Mouse (Mus musculus) intestine, postnatal 0 days (tissue): ENCODE measurements around the gene Ppp1cc. TPM values are rescaled to one million over a fixed set of nuclear protein-coding genes. Genes with fewer than 3 reads are reported as not detected.
"Not testable (repeated sequence)": the region's sequence is repeated elsewhere in the genome, so short reads cannot be mapped to it uniquely, and the experiment has no call there.

Source experiments
- ATAC-seq: fragments of 200-750 bp; cut with Nextera tagmentation; 2 replicates; pipeline ENCODE4 v1.8.0; 2017; ENCODE audit warnings: mild to moderate bottlenecking, moderate TSS enrichment, moderate library complexity
- H3K27ac ChIP-seq: fragments of 300-500 bp; sonication (generic); 2 replicates; pipeline ENCODE4 v1.5.1; 2014; ENCODE audit warnings: mild to moderate bottlenecking, low read depth, low read length, moderate library complexity
- H3K27me3 ChIP-seq: fragments of 300-500 bp; sonication (generic); replicated peaks from 2 replicates; pipeline ENCODE4 v1.6.1; 2014; ENCODE audit warnings: low read length, mixed read lengths; ENCODE audit not compliant: control insufficient read depth, insufficient read depth
- H3K36me3 ChIP-seq: fragments of 300-500 bp; sonication (generic); 2 replicates; pipeline ENCODE4 v1.6.1; 2014; ENCODE audit warnings: mild to moderate bottlenecking, moderate library complexity; ENCODE audit not compliant: control insufficient read depth, insufficient read depth
- H3K4me1 ChIP-seq: fragments of 300-500 bp; sonication (generic); replicated peaks from 2 replicates; pipeline ENCODE4 v1.6.1; 2014; ENCODE audit warnings: antibody characterized with exemption, low read length, mixed read lengths; ENCODE audit not compliant: control insufficient read depth, insufficient read depth
- H3K4me2 ChIP-seq: fragments of 300-500 bp; sonication (generic); replicated peaks from 2 replicates; pipeline ENCODE4 v1.6.1; 2014; ENCODE audit warnings: low read depth, mild to moderate bottlenecking, moderate library complexity
- H3K4me3 ChIP-seq: fragments of 300-500 bp; sonication (generic); 2 replicates; pipeline ENCODE4 v1.5.1; 2014; ENCODE audit warnings: low read depth, low read length
- H3K9ac ChIP-seq: fragments of 300-500 bp; sonication (generic); 2 replicates; pipeline ENCODE4 v1.6.1; 2014; ENCODE audit warnings: mild to moderate bottlenecking, low read depth, low read length
- H3K9me3 ChIP-seq: fragments of 300-500 bp; sonication (generic); 2 replicates; pipeline ENCODE4 v1.6.1; 2016; ENCODE audit warnings: mixed run types; ENCODE audit not compliant: control insufficient read depth
- CTCF ChIP-seq: sonication (generic); IDR thresholded peaks from 2 replicates; pipeline ENCODE4 v1.5.1; 2016; ENCODE audit warnings: low read depth, mild to moderate bottlenecking, control low read depth, antibody characterized with exemption, moderate library complexity
- WGBS: fragments of 180-500 bp; shearing (Covaris S2); extraction: QIAGEN DNeasy Blood & Tissue Kit; methylation state at CpG from one replicate; pipeline ENCODE4 v1.1.7; 2014; 5-methylcytosine and 5-hydroxymethylcytosine counted together
- polyA plus RNA-seq: library from polyadenylated mRNA; unstranded; fragments of >200 nt; fragmentation: Nextera tagmentation; extraction: Ambion mirVana; gene quantifications from 2 replicates; pipeline ENCODE4 v1.2.1, GENCODE M21; 2015

The Ppp1cc gene
- polyA plus RNA-seq, 1 experiment from 2014 or later, result 144 TPM

GRCm38 (mm10) chr5:122136508-122137408, 21.3 kb upstream of the Ppp1cc start:
- 41% methylated on average over 14 of the region's 14 CpGs for WGBS
- H3K4me1 ChIP-seq, result no peaks in the 10 kb centered on the region
- peak overlapping the region; percentile 83 for H3K27ac ChIP-seq
- no peak overlapping the region for H3K4me3 ChIP-seq
- peak; percentile 86 for ATAC-seq
- no peak for TF ChIP-seq CTCF
- H3K4me2 ChIP-seq, result peak overlapping the region; percentile 48
- no peaks in the 10 kb centered on the region for H3K27me3 ChIP-seq
- H3K9ac ChIP-seq, result no peak overlapping the region
- no peaks in the 10 kb centered on the region for H3K9me3 ChIP-seq
- H3K36me3 ChIP-seq, result no peaks in the 10 kb centered on the region

- Histone ChIP-seq H3K4me1 (no peaks in the 10 kb centered on the region), H3K27ac (no peak overlapping the region), H3K9ac (no peak overlapping the region), H3K27me3 (no peaks in the 10 kb centered on the region), H3K4me2 (no peak overlapping the region), H3K9me3 (no peaks in the 10 kb centered on the region), H3K4me3 (no peak overlapping the region), H3K36me3 (no peaks in the 10 kb centered on the region)
- TF ChIP-seq CTCF, result no peak
- WGBS, result 82% methylated on average over 15 of the region's 15 CpGs
- no peak for ATAC-seq
Measured at GRCm38 (mm10) chr5:122138856-122139255, 19.2 kb upstream of the Ppp1cc start.

GRCm38 (mm10) chr5:122139771-122140170, 18.3 kb upstream of the Ppp1cc start:
- H3K4me3 ChIP-seq, H3K27me3 ChIP-seq, H3K9me3 ChIP-seq, H3K9ac ChIP-seq, H3K4me1 ChIP-seq, H3K27ac ChIP-seq, ATAC-seq, H3K36me3 ChIP-seq, H3K4me2 ChIP-seq: not testable (repeated sequence)
- WGBS, result 62% methylated on average over 2 of the region's 2 CpGs

GRCm38 (mm10) chr5:122140723-122141122, 17.4 kb upstream of the Ppp1cc start, which contains the start of gene Ccdc63:
Ccdc63 (minus strand) TSS chr5:122140823.
- no peaks in the 10 kb centered on the region for H3K27me3 ChIP-seq
- no peak within 1 kb of the TSS for H3K9ac ChIP-seq
- no peaks in the 10 kb centered on the region for H3K9me3 ChIP-seq
- no peak within 1 kb of the TSS for H3K4me2 ChIP-seq
- no peak for TF ChIP-seq CTCF
- H3K4me1 ChIP-seq, result no peaks in the 10 kb centered on the region
- H3K4me3 ChIP-seq, result no peak within 1 kb of the TSS
- ATAC-seq, result no peak
- no peak within 1 kb of the TSS for H3K27ac ChIP-seq
- WGBS, result 94% methylated on average over 3 of the region's 3 CpGs
- no peaks in the 10 kb centered on the region for H3K36me3 ChIP-seq

GRCm38 (mm10) chr5:122142230-122142992, 15.7 kb upstream of the Ppp1cc start:
- Histone ChIP-seq H3K27me3 (no peaks in the 10 kb centered on the region), H3K27ac (no peak overlapping the region), H3K9ac (no peak overlapping the region), H3K9me3 (no peaks in the 10 kb centered on the region), H3K4me3 (no peak overlapping the region), H3K4me1 (no peaks in the 10 kb centered on the region), H3K4me2 (no peak overlapping the region), H3K36me3 (no peaks in the 10 kb centered on the region)
- peak; percentile 76 for TF ChIP-seq CTCF
- WGBS, result 59% methylated on average over 7 of the region's 8 CpGs
- no peak for ATAC-seq

- no peak overlapping the region for H3K4me3 ChIP-seq
Measured at GRCm38 (mm10) chr5:122143543-122143942, 14.5 kb upstream of the Ppp1cc start.

More at GRCm38 (mm10) chr5:122143543-122143942, 14.5 kb upstream of the Ppp1cc start:
- Histone ChIP-seq H3K9ac (no peak overlapping the region), H3K4me2 (no peak overlapping the region), H3K27ac (no peak overlapping the region), H3K9me3 (no peaks in the 10 kb centered on the region), H3K36me3 (no peaks in the 10 kb centered on the region), H3K4me1 (no peaks in the 10 kb centered on the region), H3K27me3 (no peaks in the 10 kb centered on the region)
- whole genome bisulfite sequencing, result 82% methylated on average over 15 of the region's 15 CpGs
- ATAC-seq, result no peak
- TF ChIP-seq CTCF, result no peak
